Mouse (Mus musculus): Measurements from ENCODE around the gene Pin1.
"Not testable (repeated sequence)": the region's sequence is repeated elsewhere in the genome, so short reads cannot be mapped to it uniquely, and the experiment has no call there.

The Pin1 gene

GRCm38 (mm10) chr9:20651602-20652259 lies at the start of gene Pin1:
Gene Pin1, plus strand, starts transcription at chr9:20652095.
- DNase-seq, result peak; percentile 94 to 96

GRCm38 (mm10) chr9:20606269-20606668 lies 45.6 kb upstream of the Pin1 start:
- no peak for DNase-seq

GRCm38 (mm10) chr9:20607100-20607974 lies 44.6 kb upstream of the Pin1 start:
- peak; percentile 87 to 93 for DNase-seq

- peak in 1 of 2 experiments; percentile 10 for DNase-seq
Observed at GRCm38 (mm10) chr9:20609831-20610464, 41.9 kb upstream of the Pin1 start.

- no peak for DNase-seq
Observed at GRCm38 (mm10) chr9:20611976-20612375, 39.9 kb upstream of the Pin1 start.

- DNase-seq, result no peak
Observed at GRCm38 (mm10) chr9:20616685-20617084, 35.2 kb upstream of the Pin1 start.

GRCm38 (mm10) chr9:20631332-20631731 lies 20.6 kb upstream of the Pin1 start:
- DNase-seq, result no peak

- DNase-seq, result not testable (repeated sequence)
Observed at GRCm38 (mm10) chr9:20635676-20636075, 16.2 kb upstream of the Pin1 start.

- peak; percentile 61 to 65 for DNase-seq
Observed at GRCm38 (mm10) chr9:20636256-20636655, 15.6 kb upstream of the Pin1 start.

GRCm38 (mm10) chr9:20636790-20637189 lies 15.1 kb upstream of the Pin1 start:
- DNase-seq, result no peak

- no peak for DNase-seq
Observed at GRCm38 (mm10) chr9:20638552-20638951, 13.3 kb upstream of the Pin1 start.

- DNase-seq, result no peak
Observed at GRCm38 (mm10) chr9:20639486-20639885, 12.4 kb upstream of the Pin1 start.

- DNase-seq, result no peak
Observed at GRCm38 (mm10) chr9:20641501-20641900, 10.4 kb upstream of the Pin1 start.

- DNase-seq, result peak; percentile 57 to 65
Observed at GRCm38 (mm10) chr9:20642101-20642895, 9.6 kb upstream of the Pin1 start, which contains the start of gene Ubl5. Gene Ubl5, plus strand, starts transcription at chr9:20642878.

GRCm38 (mm10) chr9:20642896-20643466 lies 8.9 kb upstream of the Pin1 start:
- peak; percentile 86 to 89 for DNase-seq

GRCm38 (mm10) chr9:20643781-20644180 lies 8.1 kb upstream of the Pin1 start:
- DNase-seq, result peak; percentile 26

GRCm38 (mm10) chr9:20644360-20645081 lies 7.4 kb upstream of the Pin1 start, which contains the start of gene Fbxl12:
Gene Fbxl12, minus strand, starts transcription at chr9:20644767.
- peak; percentile 85 for DNase-seq

- peak; percentile 74 to 75 for DNase-seq
Observed at GRCm38 (mm10) chr9:20645121-20645520, 6.8 kb upstream of the Pin1 start.

- DNase-seq, result no peak
Observed at GRCm38 (mm10) chr9:20652260-20652658, 364 bp downstream of the Pin1 start.

- DNase-seq, result no peak
Observed at GRCm38 (mm10) chr9:20653859-20654258, 2.0 kb downstream of the Pin1 start.

GRCm38 (mm10) chr9:20657546-20657945 lies 5.7 kb downstream of the Pin1 start:
- DNase-seq, result no peak

Measured in B cell, adult 2 months (primary cell).